Mouse (Mus musculus) heart, adult 9 months (tissue): Measurements from ENCODE around the gene Acat2.
"Not testable (repeated sequence)": the region's sequence is repeated elsewhere in the genome, so short reads cannot be mapped to it uniquely, and the experiment has no call there.

Source experiments
- DNase-seq, 2 experiments: peaks; one replicate each; pipeline ENCODE4 v3.0.0; 2022; ENCODE audit warnings: low spot score in 2 of 2

The Acat2 gene

DNA sequence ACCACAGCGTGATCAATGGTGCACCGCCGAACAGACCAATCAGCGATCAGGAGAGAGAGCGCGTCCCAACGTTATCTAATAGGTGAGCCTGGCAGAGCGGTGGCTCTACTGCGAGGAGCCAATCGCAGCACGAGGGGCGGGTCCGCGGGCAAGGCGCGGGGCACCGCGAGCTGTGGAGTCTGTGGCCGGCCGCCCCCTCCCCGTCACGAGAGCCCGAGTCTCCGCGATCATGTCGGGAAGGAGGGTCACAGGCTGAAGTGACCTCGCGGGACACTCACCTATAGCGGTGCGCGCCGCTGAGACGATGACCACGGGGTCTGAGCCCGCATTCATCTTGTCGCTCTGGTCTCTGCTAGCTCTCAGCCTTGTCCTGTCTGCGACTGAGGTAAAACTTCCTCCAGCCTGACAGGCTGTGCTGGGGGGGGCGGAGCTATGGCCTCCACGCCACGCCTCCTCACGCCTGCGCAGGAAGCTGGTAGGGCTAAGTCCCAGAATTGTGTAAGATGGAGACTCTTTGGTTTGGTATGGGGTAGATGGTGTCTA, at the start of gene Acat2:
TSS of gene Acat2 (minus strand) at position 417 of the 543 bp plus-strand sequence.
- DNase-seq = peak; percentile 95 to 96

DNA sequence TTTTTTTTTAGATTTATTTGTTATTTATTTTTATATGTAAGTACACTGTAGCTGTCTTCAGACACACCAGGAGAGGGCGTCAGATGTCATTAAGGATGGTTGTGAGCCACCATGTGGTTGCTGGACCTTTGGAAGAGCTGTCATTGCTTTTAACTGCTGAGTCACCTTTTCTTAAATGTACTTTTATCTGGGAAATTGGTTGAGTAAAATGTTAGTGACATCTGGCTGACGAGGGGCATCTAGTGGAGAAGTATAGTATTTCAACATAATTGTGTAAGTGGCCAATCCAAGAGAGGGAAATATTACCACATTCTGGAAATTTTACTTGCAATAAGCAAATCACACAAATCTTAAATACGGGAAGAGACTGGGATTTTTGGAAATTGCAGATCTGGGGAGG, 49.3 kb upstream of the Acat2 start:
- DNase-seq = peak; percentile 52 to 61

DNA sequence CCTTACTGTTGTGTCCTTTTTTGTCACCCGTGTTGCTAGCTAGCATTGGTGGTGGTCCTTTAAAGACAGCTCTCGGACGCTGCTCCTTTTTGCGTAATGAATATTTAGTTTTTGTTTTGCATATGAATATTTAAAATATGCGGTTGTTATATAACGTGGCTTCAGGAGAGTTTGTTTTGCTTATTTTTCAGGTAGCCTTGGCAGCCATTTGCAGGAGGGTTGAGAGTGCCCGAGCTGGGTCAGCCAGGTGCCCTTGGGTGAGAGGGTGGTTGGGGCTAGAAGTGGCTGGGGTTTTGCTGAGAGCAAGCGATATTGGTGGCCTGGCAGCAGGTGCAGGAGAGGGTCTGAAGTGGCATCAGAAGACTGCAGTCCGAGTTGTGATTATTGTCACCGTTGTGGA, 48.0 kb upstream of the Acat2 start:
- DNase-seq = peak; percentile 16 to 23

DNA sequence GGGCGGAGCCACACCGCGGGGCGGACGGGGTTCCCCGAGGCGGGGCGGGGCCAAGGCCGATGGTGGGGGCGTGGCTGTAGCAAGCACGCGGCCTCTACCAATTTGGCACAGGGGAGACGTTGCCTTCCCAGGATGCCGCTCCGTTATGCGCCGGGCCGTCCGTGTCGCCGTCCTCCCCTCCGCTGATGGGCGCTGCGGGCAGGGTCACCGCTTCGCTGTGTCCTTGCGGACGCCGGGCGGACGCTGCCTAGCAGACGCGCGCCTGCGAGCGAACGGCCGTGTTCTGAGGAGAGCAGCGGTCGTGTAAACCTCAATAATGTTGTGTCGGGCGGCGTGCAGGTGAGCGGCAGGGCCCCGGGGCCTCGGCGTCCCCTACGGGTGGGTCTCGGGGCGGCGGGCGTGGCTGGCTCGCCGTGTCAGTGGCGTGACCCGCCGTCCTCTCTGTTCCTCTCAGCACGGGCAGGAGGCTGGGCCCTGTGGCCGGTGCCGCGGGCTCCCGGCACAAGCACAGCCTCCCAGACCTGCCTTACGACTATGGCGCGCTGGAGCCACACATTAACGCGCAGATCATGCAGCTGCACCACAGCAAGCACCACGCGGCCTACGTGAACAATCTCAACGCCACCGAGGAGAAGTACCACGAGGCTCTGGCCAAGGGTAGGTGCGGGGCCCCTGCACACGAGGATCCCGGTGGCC, 47.3 kb upstream of the Acat2 start:
- peak; percentile 98 to 99 for DNase-seq

DNA sequence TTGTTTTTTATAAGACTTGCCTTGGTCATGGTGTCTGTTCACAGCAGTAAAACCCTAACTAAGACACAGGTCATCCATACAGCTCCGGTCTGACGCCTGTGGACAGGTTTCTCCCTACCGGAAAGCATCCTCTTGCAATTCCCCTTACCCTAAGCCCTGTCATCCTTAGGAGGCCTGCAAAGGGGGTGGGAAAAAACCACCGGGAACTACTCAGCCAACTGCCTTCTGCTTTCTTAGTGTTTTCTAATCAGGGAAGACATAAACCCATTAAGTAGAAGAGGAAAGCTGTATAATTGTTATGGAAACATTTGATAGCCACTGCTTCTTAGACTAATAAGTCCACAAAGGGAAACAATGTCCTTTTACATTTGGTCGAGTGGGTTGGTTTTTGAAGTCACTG, 46.4 kb upstream of the Acat2 start:
- no peak for DNase-seq

DNA sequence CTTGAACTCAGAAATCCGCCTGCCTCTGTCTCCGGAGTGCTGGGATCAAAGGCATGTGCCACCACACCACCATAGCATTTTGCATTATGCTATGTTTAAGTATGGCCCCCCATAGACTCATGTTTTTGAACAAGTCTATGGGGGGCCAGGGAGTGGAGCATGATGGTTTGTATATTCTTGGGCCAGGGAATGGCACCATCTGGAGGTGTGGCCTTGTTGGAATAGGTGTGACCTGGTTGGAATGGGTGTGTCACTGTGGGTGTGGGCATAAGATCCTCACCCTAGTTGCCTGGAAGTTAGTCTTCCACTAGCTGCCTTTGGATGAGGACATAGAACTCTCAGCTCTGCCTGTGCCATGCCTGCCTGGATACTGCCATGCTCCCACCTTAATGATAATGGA, 46.0 kb upstream of the Acat2 start, which contains the start of gene Sod2:
TSS of gene Sod2 (plus strand) at position 301 of the 400 bp plus-strand sequence.
- DNase-seq = not testable (repeated sequence)

DNA sequence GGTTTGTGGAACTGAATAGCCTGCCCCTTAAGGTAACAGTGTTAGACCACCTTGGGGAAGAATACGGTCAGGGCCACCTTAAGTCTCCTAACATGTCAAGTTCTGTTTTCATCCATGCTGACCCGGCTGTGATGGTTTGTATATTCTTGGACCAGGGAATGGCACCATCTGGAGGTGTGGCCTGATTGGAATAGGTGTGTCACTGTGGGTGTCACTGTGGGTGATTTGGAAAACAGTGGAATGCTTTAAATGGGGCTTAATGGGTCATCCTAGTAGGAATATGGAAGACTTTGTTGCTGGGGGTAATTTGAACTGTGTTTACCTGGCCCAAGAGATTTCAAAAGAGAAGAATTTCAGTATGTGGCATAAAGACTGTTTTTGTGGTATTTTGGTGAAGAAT, 43.9 kb upstream of the Acat2 start:
- not testable (repeated sequence) for DNase-seq

DNA sequence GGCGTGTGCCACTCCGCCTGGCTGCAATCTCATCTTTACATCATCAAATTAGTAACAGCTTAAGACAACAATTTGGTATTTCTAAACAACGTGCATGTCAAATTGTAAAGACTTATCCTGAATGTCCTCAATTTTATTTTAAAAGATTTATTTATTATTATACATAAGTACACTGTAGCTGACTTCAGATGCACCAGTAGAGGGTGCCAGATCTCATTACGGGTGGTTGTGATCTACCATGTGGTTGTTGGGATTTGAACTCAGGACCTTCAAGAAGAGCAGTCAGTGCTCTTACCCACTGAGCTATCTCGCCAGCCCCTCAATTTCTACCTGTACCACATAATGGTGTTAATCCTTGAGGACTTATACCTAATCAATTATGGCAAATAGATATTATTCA, 41.7 kb upstream of the Acat2 start:
- DNase-seq = not testable (repeated sequence)

DNA sequence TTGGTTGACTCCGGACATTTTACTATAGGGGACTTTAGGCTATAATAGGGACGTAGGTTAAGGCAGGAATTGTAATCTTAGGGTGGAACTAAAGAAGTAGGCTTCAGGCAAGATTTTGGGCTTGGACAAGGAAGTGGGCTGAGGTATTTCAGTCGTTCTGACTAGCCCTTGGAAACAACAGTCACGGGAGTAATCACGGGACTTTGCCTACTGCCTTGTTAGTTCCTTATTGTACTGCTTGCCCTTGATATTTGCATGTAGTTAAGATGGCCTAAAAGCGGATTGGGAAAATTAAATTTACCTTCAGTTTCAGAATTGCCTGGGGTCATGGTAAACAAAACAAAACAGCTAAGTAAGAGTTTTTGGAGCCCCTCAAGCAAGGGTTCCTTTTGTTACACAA, 38.5 kb upstream of the Acat2 start:
- DNase-seq = no peak

DNA sequence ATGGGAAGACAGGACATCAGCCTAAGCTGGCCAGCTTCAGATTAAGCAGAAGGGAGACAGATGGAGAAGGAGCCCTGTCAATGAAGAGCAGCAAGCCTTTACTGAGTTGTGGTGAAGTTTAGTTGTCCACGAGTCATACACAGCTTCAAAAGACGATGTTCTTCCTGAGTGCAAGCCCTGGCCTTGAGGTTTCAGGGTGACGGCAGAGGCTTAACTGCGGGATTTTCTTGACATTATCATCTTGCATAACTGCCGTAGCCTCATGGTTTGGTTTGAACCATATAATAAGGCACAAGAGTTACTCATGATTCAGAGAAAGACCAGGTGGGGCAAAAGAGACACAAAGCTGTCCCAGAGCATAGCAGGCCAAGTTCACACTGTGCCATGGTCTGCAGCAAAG, 37.3 kb upstream of the Acat2 start:
- no peak for DNase-seq

DNA sequence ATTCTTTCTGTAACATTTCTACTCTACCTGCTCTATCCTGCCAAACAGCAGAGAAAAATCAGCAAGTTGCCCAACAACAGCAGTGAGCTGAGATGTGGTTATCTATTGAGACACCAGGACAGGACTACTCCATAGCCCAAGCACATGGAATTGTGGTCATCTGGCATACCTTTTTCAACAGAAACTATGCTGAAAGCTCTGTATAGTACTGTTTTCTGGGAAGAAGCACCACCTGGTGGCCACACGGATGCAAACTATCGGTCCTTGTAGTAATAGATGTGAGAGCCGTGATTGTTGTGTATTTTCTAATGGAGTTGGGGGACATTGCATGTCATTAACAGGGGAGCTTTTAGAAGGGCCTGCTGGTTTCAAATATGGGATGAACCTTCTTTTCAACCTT, 35.8 kb upstream of the Acat2 start:
- DNase-seq = no peak

DNA sequence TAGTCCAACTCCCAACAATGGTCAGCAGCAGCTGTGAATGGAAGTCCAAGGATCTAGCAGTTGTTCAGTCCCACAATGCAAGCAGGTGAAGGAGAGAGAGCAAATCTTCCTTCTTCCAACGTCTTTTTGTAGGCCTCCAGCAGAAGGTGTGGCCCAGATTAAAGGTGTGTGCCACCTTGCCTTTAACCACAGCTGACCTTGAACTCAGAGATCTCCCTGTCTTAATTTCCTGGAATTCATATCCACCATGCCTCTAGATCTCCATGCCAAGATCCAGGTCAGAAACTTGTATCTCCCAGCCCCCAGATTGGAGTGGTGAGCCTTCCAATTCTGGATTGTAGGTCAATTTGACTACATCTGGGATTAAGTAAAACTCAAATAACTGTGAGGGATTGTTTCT, 33.5 kb upstream of the Acat2 start, which contains the start of gene Wtap:
TSS of gene Wtap (minus strand) at position 101 of the 400 bp plus-strand sequence.
- no peak for DNase-seq

DNA sequence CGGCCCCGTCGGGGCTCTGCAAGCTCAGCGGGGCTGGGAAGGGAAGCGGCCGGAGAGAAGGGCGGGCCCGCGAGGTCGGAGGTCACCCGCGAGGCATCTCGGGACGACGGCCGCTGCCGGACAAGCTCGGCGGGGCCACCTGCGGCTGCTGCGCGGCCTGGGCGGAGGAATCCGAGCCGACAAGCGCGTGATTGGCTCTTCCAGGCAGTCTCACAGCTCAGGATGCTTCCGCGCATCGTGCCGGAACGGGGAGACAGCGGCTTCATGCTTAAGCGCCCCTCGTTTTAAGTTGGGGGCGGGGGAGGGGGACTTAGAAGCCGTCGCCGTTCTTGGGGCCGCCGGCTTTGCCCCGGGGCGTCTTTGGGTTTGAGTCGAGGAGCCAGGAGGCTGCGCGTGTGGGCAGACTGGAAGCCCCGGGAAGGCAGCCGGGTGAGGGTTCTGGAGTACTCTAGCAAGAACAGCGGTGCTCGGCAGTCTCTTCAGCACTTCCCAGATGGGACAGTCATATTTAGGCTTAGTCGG, 32.0 kb upstream of the Acat2 start:
- DNase-seq = peak; percentile 95 to 97

DNA sequence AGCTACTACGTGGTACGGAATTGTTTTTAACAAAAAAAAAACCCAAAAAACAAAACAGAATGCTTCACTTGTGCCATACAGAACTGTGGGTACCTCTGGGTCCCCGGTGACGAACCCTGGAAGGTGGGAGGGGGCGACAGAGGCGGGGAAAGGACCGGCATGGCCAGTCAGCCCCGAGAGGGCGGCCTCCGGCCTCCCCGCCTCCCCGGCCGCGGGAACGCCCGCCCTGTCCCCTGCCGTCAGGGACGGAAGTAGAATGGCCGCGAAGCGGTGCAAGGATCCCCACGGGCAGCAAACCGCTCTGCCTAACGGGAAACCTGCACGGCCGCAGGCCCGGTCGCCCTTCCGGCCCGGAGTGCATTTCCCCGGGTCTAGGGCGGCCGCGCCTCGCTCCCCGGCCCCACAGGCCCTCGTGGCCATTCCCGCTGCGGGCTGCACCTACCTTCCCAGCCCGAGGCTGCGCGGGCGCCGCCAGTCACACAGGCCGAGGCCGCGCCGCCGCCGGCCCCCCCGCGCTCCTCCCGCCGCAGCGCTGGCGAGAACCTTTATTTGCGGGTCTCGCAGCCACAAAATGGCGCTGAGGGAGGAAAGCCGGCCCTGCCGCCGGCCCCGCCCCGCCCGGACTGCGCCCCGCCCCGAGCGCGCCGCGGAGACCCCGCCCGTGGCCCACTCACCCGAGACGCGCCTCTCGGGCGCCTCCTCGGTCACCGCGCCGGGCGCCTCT, 31.2 kb upstream of the Acat2 start:
- DNase-seq = peak; percentile 93 to 94

DNA sequence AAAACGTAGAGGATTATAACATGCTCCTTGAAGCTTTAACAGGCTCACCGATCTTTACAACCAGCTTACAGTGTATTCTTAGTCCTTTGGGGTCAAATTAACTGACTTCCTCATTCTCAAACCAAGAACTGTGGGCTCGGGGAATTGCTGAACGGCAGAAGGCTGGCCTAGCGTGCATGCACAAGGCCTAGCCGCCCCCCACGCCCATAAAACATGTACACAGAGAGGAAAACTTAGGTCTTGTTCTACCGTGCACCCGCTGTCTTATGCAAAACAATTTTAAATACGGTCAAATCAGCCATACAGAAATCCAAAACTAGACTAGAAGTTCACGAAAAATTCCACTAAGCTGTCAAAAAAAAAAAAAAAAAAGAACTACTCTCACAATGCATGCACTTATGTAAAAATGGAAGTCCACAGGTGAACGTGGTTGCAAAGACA, 30.7 kb upstream of the Acat2 start:
- peak in 1 of 2 experiments; percentile 13 for DNase-seq

DNA sequence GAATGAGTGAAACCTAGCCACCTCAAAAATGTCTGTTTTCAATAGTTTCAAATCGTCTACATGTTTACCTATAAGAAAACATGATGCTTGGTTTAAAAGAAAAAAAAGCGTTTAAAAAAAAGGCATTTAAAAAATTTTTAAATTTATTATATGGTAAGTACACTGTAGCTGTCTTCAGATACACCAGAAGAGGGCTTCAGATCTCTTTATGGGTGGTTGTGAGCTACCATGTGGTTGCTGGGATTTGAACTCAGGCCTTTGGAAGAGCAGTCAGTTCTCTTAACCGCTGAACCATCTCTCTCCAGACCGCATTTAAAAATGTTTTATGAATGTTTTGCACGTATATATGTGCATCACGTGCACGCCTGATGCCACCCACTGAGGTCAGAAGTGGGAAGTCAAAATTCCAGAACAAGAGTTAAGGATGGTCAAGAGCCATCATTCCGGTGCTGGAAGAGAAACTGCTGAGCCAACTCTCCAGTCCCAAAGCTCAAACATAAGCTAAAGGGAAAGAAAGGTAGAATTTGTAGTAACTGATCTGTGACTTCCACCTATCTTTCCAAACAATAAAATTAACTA, 30.1 kb upstream of the Acat2 start:
- no peak for DNase-seq

DNA sequence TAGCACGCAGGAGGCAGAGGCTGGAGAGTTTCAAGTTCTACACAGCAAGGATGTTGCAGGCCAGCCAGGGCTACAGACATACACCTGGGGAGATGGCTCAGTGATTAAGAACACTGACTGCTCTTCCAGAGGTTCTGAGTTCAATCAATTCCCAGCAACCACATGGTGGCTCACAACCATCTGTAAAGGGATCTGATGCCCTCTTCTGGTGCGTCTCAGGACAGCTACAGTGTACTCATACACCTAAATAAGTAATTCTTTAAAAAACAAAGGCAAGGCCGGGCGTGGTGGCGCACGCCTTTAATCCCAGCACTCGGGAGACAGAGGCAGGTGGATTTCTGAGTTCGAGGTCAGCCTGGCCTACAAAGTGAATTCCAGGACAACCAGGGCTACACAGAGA, 27.5 kb upstream of the Acat2 start:
- not testable (repeated sequence) for DNase-seq

DNA sequence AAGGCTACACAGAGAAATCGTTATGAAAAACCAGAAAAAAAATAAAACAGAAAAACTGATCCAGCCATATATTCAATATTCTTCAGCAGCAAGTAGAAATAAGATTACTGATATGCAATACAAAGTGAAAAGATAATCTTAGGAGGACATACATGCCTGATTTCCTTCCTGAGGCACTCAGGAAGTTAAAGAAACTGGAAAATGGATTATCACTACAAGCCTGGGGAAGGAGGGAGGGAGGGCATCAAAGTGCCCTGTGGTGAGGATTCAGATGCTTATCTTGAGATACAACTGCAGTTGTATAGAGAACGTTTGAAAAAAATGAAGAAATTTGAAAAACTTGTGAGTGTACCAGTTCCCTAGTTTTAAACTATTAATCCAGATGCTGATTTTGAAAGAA, 23.4 kb upstream of the Acat2 start:
- no peak for DNase-seq

DNA sequence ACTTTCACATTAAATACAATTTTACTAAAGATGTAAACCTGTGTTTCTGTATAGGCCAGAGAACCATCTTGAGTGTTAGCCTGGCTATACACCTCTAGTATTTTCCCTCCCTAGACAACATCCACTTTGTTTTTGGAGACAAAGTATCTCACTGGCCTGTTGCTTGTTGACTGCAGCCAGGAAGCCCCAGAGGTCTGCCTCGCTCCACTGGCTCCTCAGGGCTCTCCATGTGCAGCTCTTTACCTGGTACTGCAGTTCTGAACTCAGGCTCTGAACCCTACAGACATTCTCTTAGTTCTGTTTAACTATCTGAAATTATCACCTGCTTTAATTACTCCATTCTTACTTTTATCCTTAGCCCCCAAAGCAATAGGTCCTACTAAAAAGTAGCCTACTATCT, 18.0 kb upstream of the Acat2 start:
- no peak for DNase-seq

DNA sequence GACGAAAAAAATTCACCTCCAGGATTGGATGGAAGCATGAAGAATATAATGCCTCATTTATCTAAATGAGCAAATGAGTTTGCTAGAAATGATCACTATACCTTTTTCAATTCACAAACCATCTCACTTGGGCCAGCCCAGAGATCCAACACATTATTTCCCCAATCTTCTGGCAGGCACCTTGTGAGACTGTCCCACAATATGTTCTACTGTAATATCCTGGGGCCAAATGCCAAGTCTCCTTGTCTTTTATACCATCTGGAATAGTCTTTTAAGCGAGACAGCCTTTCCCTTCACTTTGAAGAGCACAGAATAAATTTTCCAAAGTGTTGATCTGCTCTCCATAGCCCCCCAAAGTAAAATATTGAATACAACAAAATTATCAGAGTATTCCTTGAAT, 13.3 kb upstream of the Acat2 start:
- no peak for DNase-seq

DNA sequence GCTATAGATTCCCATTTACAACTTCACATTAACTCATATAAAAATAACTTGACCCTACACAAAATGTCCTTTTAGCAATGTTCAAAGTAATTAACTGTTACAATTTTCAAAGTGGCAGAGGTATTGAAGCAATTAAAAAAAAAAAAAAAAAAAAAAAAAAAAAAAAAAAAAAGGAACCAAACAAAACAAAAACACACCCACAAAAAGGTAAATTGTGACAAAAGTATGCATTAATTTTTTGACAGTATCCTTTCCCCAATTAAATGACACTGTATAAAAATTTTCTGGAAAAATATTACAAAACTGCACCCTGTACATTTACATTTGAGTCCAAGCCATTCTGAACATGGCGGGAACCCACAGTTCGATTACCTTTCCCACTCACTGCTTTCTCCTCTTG, 6.6 kb upstream of the Acat2 start:
- no peak for DNase-seq

DNA sequence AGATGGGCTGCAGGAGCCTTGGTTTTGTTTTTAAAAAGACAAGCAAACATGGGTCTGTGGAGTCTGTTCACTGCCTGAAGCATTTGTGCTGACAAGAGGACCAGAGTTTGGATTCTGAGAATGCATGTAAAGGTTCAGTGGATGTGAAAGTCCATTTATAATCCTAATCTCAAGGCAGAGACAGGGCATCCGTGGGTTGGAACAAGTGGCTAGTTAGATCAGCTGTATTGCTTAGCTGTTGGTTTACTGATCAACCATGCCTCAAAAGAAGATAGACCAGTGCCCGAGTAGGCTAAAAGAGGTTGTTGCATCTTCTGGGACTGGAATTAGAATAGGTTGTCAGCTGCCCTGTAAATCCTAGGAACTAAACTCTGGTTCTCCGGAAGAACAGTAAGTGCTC, 2.9 kb upstream of the Acat2 start:
- no peak for DNase-seq
